Mouse (Mus musculus): ENCODE data around the gene Ttc30a2. TPM values are rescaled to one million over a fixed set of nuclear protein-coding genes. Genes with fewer than 3 reads are reported as not detected.

Ttc30a2 gene
- polyA plus RNA-seq, 1 experiment from 2014 or later, result 1.6 TPM

Other genes starting within 250 kb of the Ttc30a2 start
- gene Agps, start 146.0 kb downstream of the Ttc30a2 start, polyA plus RNA-seq (2015; fragmentation: Nextera tagmentation; extraction: Ambion mirVana), result 29.6 and 31.5 TPM in 2 replicates
- gene Ttc30b, start 39.6 kb downstream of the Ttc30a2 start, polyA plus RNA-seq (2015; fragmentation: Nextera tagmentation; extraction: Ambion mirVana), result 15.3 and 15.7 TPM in 2 replicates
- 8.5 TPM in 2 replicates for gene Ttc30a1, start 3.8 kb upstream of the Ttc30a2 start, polyA plus RNA-seq (2015; fragmentation: Nextera tagmentation; extraction: Ambion mirVana)

Data from midbrain, embryonic 13.5 days (tissue).